Mouse (Mus musculus): ENCODE measurements around the gene Sdk1. TPM values are rescaled to one million over a fixed set of nuclear protein-coding genes. Genes with fewer than 3 reads are reported as not detected.

Sdk1 gene
- total and polyA plus RNA-seq, 3 experiments, result not detected

DNA sequence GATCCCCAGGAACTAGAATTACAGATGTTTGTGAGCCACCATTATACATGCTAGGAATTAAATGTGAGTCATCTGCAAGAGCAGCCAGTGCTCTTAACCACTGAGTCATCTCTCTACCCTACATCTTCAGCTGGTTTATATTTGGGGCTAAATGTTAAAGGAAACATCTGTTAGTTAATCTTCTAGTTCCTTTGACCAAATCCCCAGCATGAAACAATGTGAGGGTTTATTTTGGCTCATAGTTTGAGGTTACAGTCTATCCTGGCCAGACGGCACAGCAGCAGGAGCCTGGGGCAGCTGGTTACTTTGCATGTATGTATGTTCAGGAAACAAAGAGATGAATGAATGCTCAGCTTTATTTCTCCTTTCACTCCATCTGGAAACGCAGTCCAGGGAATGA, 62.5 kb downstream of the Sdk1 start:
- no peaks in the 10 kb centered on the region for H3K9me3 ChIP-seq (replicated peaks; ENCODE audit: insufficient read depth, low read length)
- DNase-seq (ENCODE audit: low read depth, low spot score), result no peak
- no peak overlapping the region for H3K9ac ChIP-seq (ENCODE audit: control insufficient read depth, low read depth, low read length, poor library complexity, severe bottlenecking)
- no peaks in the 10 kb centered on the region for H3K79me2 ChIP-seq (ENCODE audit: control insufficient read depth, insufficient read depth, low read length, poor library complexity)
- no peak overlapping the region for H3K27ac ChIP-seq (ENCODE audit: control insufficient read depth, low read depth, low read length)
- H3K4me3 ChIP-seq (ENCODE audit: control insufficient read depth in 1 of 2, insufficient read depth in 1 of 2, low read depth in 2 of 2, low read length in 2 of 2), result no peak overlapping the region
- H3K36me3 ChIP-seq (ENCODE audit: control insufficient read depth in 1 of 2, insufficient read depth in 2 of 2, low read length in 2 of 2), result no peaks in the 10 kb centered on the region; a peak in 2 of 4 replicates
- no peaks in the 10 kb centered on the region for H3K27me3 ChIP-seq (ENCODE audit: control insufficient read depth in 1 of 2, insufficient read depth in 2 of 2, low read length in 2 of 2)
- peaks cover 0 to 2% of the 10 kb centered on the region in 2 experiments; a peak in 1 of 4 replicates for H3K4me1 ChIP-seq (ENCODE audit: control insufficient read depth in 1 of 2, insufficient read depth in 2 of 2, low read length in 2 of 2)
- TF ChIP-seq GATA1 (IDR thresholded peaks at IDR 0.05; ENCODE audit: low read depth, low read length), result no peak
- no peak for TF ChIP-seq MAZ (IDR thresholded peaks at IDR 0.05; ENCODE audit: low read depth, low read length)
- TF ChIP-seq ZNF384 (IDR thresholded peaks at IDR 0.05; ENCODE audit: low read depth, low read length), result no peak
- TF ChIP-seq MAX (IDR thresholded peaks at IDR 0.05; ENCODE audit: low read length), result no peak
- TF ChIP-seq MEF2A (IDR thresholded peaks at IDR 0.05; ENCODE audit: extremely low read depth, insufficient replicate concordance, low read depth, low read length, poor library complexity, severe bottlenecking), result no peak
- TF ChIP-seq USF1 (IDR thresholded peaks at IDR 0.05; ENCODE audit: low read depth, low read length), result no peak
- no peak for TF ChIP-seq NELFE (IDR thresholded peaks at IDR 0.05; ENCODE audit: low read depth, low read length)
- no peak for TF ChIP-seq POLR2AphosphoS2 (IDR thresholded peaks at IDR 0.05; ENCODE audit: low read length)
- TF ChIP-seq RAD21 (IDR thresholded peaks at IDR 0.05; ENCODE audit: low read depth, low read length), result no peak
- TF ChIP-seq CHD1 (IDR thresholded peaks at IDR 0.05; ENCODE audit: low read depth, low read length), result no peak
- TF ChIP-seq UBTF (IDR thresholded peaks at IDR 0.05; ENCODE audit: borderline replicate concordance, insufficient read depth, low read depth, low read length), result no peak

DNA sequence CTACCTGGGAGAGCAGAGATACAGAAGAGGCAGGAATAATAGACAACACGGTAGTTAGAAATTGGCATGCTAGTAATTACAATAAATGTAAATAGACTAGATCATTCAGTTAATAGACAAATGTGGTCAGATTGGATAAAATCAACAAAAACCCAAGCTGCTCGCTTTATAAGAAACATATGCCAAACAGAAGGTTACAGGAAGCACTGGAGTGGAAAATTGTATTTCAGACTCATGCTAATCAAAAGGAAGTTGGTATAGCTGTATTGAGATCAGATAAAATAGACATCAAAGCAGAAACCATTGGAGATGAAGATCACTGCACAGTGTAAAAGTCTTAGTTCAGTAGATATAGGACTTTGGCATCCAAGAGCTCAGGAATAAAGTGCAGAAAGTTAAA, 63.4 kb downstream of the Sdk1 start:
- no peaks in the 10 kb centered on the region for H3K79me2 ChIP-seq (ENCODE audit: control insufficient read depth, insufficient read depth, low read length, poor library complexity)
- DNase-seq (ENCODE audit: low read depth, low spot score), result no peak
- H3K27me3 ChIP-seq (ENCODE audit: control insufficient read depth in 1 of 2, insufficient read depth in 2 of 2, low read length in 2 of 2), result no peaks in the 10 kb centered on the region
- TF ChIP-seq ZNF384 (IDR thresholded peaks at IDR 0.05; ENCODE audit: low read depth, low read length) (no peak), RAD21 (IDR thresholded peaks at IDR 0.05; ENCODE audit: low read depth, low read length) (no peak), TAL1 (IDR thresholded peaks at IDR 0.05; ENCODE audit: low read length) (no peak), ZMIZ1 (IDR thresholded peaks at IDR 0.05; ENCODE audit: low read depth, low read length) (no peak), CTCF (IDR thresholded peaks at IDR 0.05 in 2 of 3, conservative IDR thresholded peaks at IDR 0.05 in 1 of 3; ENCODE audit: control insufficient read depth in 1 of 3, insufficient read depth in 1 of 3, low read depth in 2 of 3, low read length in 3 of 3, poor library complexity in 1 of 3, severe bottlenecking in 1 of 3) (no peak), CHD1 (IDR thresholded peaks at IDR 0.05; ENCODE audit: low read depth, low read length) (no peak), SMC3 (IDR thresholded peaks at IDR 0.05; ENCODE audit: low read depth, low read length) (no peak), POLR2AphosphoS2 (IDR thresholded peaks at IDR 0.05; ENCODE audit: low read length) (no peak), E2F4 (IDR thresholded peaks at IDR 0.05; ENCODE audit: borderline replicate concordance, low read depth, low read length) (no peak), ETS1 (IDR thresholded peaks at IDR 0.05; ENCODE audit: low read depth, low read length) (no peak), NELFE (IDR thresholded peaks at IDR 0.05; ENCODE audit: low read depth, low read length) (no peak), USF1 (IDR thresholded peaks at IDR 0.05; ENCODE audit: low read depth, low read length) (no peak), ELF1 (IDR thresholded peaks at IDR 0.05; ENCODE audit: low read depth, low read length) (no peak), JUND (IDR thresholded peaks at IDR 0.05; ENCODE audit: low read depth, low read length) (no peak)
- no peak overlapping the region for H3K27ac ChIP-seq (ENCODE audit: control insufficient read depth, low read depth, low read length)
- H3K36me3 ChIP-seq (ENCODE audit: control insufficient read depth in 1 of 2, insufficient read depth in 2 of 2, low read length in 2 of 2), result no peaks in the 10 kb centered on the region; a peak in 2 of 4 replicates
- no peak overlapping the region for H3K9ac ChIP-seq (ENCODE audit: control insufficient read depth, low read depth, low read length, poor library complexity, severe bottlenecking)
- peaks cover 0 to 2% of the 10 kb centered on the region in 2 experiments; a peak in 1 of 4 replicates for H3K4me1 ChIP-seq (ENCODE audit: control insufficient read depth in 1 of 2, insufficient read depth in 2 of 2, low read length in 2 of 2)
- H3K4me3 ChIP-seq (ENCODE audit: control insufficient read depth in 1 of 2, insufficient read depth in 1 of 2, low read depth in 2 of 2, low read length in 2 of 2), result no peak overlapping the region
- H3K9me3 ChIP-seq (replicated peaks; ENCODE audit: insufficient read depth, low read length), result no peaks in the 10 kb centered on the region

Data from MEL (cell line).